Mouse (Mus musculus) neural tube, embryonic 11.5 days (tissue): ENCODE measurements around the gene Myo1d. TPM values are rescaled to one million over a fixed set of nuclear protein-coding genes. Genes with fewer than 3 reads are reported as not detected.
"Not testable (repeated sequence)": the region's sequence is repeated elsewhere in the genome, so short reads cannot be mapped to it uniquely, and the experiment has no call there.

ENCODE experiments used
- ATAC-seq: fragments of 200-750 bp; cut with Nextera tagmentation; 2 replicates; pipeline ENCODE4 v1.8.0; 2017; ENCODE audit warnings: moderate number of reproducible peaks, mild to moderate bottlenecking, moderate TSS enrichment, moderate library complexity; ENCODE audit not compliant: insufficient read depth, low FRiP score, low TSS enrichment
- DNase-seq: peaks from one replicate; pipeline ENCODE4 v3.0.0-alpha.2; 2015; ENCODE audit warnings: low spot score
- H3K27ac ChIP-seq: fragments of 300-500 bp; sonication (generic); 2 replicates; pipeline ENCODE4 v1.5.1; 2014; ENCODE audit warnings: low read depth, mild to moderate bottlenecking, low read length
- H3K27me3 ChIP-seq: fragments of 300-500 bp; sonication (generic); 2 replicates; pipeline ENCODE4 v1.6.1; 2014; ENCODE audit warnings: mild to moderate bottlenecking, low read length, mixed read lengths; ENCODE audit not compliant: control insufficient read depth, insufficient read depth
- H3K36me3 ChIP-seq: fragments of 300-500 bp; sonication (generic); 2 replicates; pipeline ENCODE4 v1.6.1; 2014; ENCODE audit warnings: mild to moderate bottlenecking, low read length, moderate library complexity, mixed read lengths; ENCODE audit not compliant: control insufficient read depth, insufficient read depth
- H3K4me1 ChIP-seq: fragments of 300-500 bp; sonication (generic); 2 replicates; pipeline ENCODE4 v1.6.1; 2014; ENCODE audit warnings: low read length, mixed read lengths; ENCODE audit not compliant: control insufficient read depth, insufficient read depth
- H3K4me2 ChIP-seq: fragments of 300-500 bp; sonication (generic); 2 replicates; pipeline ENCODE4 v1.6.1; 2014; ENCODE audit warnings: low read depth, mild to moderate bottlenecking, moderate library complexity
- H3K4me3 ChIP-seq: fragments of 300-500 bp; sonication (generic); 2 replicates; pipeline ENCODE4 v1.5.1; 2014; ENCODE audit warnings: low read depth, low read length
- H3K9ac ChIP-seq: fragments of 300-500 bp; sonication (generic); 2 replicates; pipeline ENCODE4 v1.6.1; 2014; ENCODE audit warnings: mild to moderate bottlenecking, low read length
- H3K9me3 ChIP-seq: fragments of 300-500 bp; sonication (generic); 2 replicates; pipeline ENCODE4 v1.6.1; 2016; ENCODE audit warnings: low read length; ENCODE audit not compliant: control insufficient read depth
- WGBS: fragments of 180-500 bp; shearing (Covaris S2); extraction: QIAGEN DNeasy Blood & Tissue Kit; methylation state at CpG from one replicate; pipeline ENCODE4 v1.1.7; 2014; 5-methylcytosine and 5-hydroxymethylcytosine counted together
- polyA plus RNA-seq: library from polyadenylated mRNA; unstranded; fragments of >200 nt; fragmentation: Nextera tagmentation; extraction: Ambion mirVana; gene quantifications from 2 replicates; pipeline ENCODE4 v1.2.1, GENCODE M21; 2014

Myo1d gene
- polyA plus RNA-seq, 1 experiment from 2014 or later: 2.8 TPM

GRCm38 (mm10) chr11:80475544-80475943, 304.3 kb downstream of the Myo1d start:
- no peak overlapping the region for H3K27ac ChIP-seq
- H3K36me3 ChIP-seq: no peaks in the 10 kb centered on the region; the same call in 1 of the 2 replicates
- WGBS: 83% methylated on average over 9 of the region's 9 CpGs
- no peak overlapping the region for H3K4me2 ChIP-seq
- no peak overlapping the region for H3K4me3 ChIP-seq
- no peak overlapping the region for H3K9ac ChIP-seq
- DNase-seq: no peak
- peaks cover 11% of the 10 kb centered on the region for H3K4me1 ChIP-seq
- no peaks in the 10 kb centered on the region for H3K9me3 ChIP-seq
- ATAC-seq: no peak
- peaks cover 7% of the 10 kb centered on the region; the same call in 1 of the 2 replicates for H3K27me3 ChIP-seq

GRCm38 (mm10) chr11:80474846-80475245, 305.0 kb downstream of the Myo1d start:
- H3K27ac ChIP-seq: no peak overlapping the region
- no peak overlapping the region for H3K4me3 ChIP-seq
- H3K9ac ChIP-seq: no peak overlapping the region
- WGBS: 96% methylated on average over 11 of the region's 11 CpGs
- peaks cover 4% of the 10 kb centered on the region for H3K36me3 ChIP-seq
- no peak overlapping the region for H3K4me2 ChIP-seq
- DNase-seq (no peak), ATAC-seq (no peak)
- peaks cover 7% of the 10 kb centered on the region; the same call in 1 of the 2 replicates for H3K27me3 ChIP-seq
- H3K4me1 ChIP-seq: peaks cover 11% of the 10 kb centered on the region
- no peaks in the 10 kb centered on the region for H3K9me3 ChIP-seq

- Histone ChIP-seq H3K9me3 (no peaks in the 10 kb centered on the region), H3K4me3 (no peak overlapping the region), H3K36me3 (peaks cover 5% of the 10 kb centered on the region), H3K4me1 (peaks cover 8% of the 10 kb centered on the region; the same call in 1 of the 2 replicates), H3K9ac (no peak overlapping the region), H3K27me3 (peaks cover 7% of the 10 kb centered on the region; the same call in 1 of the 2 replicates), H3K4me2 (no peak overlapping the region), H3K27ac (no peak overlapping the region)
- WGBS: 72% methylated on average over 2 of the region's 2 CpGs
- DNase-seq (peak; percentile 40), ATAC-seq (no peak)
These were observed 305.6 kb downstream of the Myo1d start for GRCm38 (mm10) chr11:80474175-80474691.

GRCm38 (mm10) chr11:80471836-80472605, 307.8 kb downstream of the Myo1d start:
- no peak for ATAC-seq
- Histone ChIP-seq H3K27me3 (no peaks in the 10 kb centered on the region), H3K4me3 (no peak overlapping the region), H3K4me2 (no peak overlapping the region), H3K9me3 (no peaks in the 10 kb centered on the region), H3K27ac (no peak overlapping the region), H3K4me1 (0 out of 2 replicates have a peak, but pooled peaks cover 2% of the 10 kb centered on the region), H3K9ac (no peak overlapping the region), H3K36me3 (peaks cover 5% of the 10 kb centered on the region)
- no peak for DNase-seq
- WGBS: 83% methylated on average over 16 of the region's 16 CpGs

GRCm38 (mm10) chr11:80463605-80464130, 316.2 kb downstream of the Myo1d start:
- H3K4me1 ChIP-seq, H3K27ac ChIP-seq, H3K9ac ChIP-seq, DNase-seq, H3K4me2 ChIP-seq, H3K27me3 ChIP-seq, H3K4me3 ChIP-seq, ATAC-seq, H3K9me3 ChIP-seq: not testable (repeated sequence)
- H3K36me3 ChIP-seq: peaks cover 18% of the 10 kb centered on the region
- 88% methylated on average over 4 of the region's 4 CpGs for WGBS

GRCm38 (mm10) chr11:80453198-80453597, 326.6 kb downstream of the Myo1d start:
- H3K27ac ChIP-seq: no peak overlapping the region
- H3K27me3 ChIP-seq: no peaks in the 10 kb centered on the region
- H3K9ac ChIP-seq: no peak overlapping the region
- no peak overlapping the region for H3K4me3 ChIP-seq
- 100% methylated on average over 1 of the region's 1 CpGs for WGBS
- H3K9me3 ChIP-seq: no peaks in the 10 kb centered on the region
- ATAC-seq (no peak), DNase-seq (no peak)
- H3K4me2 ChIP-seq: no peak overlapping the region
- H3K4me1 ChIP-seq: no peaks in the 10 kb centered on the region
- H3K36me3 ChIP-seq: peaks cover 2% of the 10 kb centered on the region

- H3K36me3 ChIP-seq: peaks cover 2% of the 10 kb centered on the region
- no peaks in the 10 kb centered on the region for H3K9me3 ChIP-seq
- H3K4me3 ChIP-seq: no peak overlapping the region
- H3K27ac ChIP-seq: no peak overlapping the region
- no peak overlapping the region for H3K4me2 ChIP-seq
- no peak for DNase-seq
- no peak overlapping the region for H3K9ac ChIP-seq
- ATAC-seq: no peak
- WGBS: 94% methylated on average over 3 of the region's 3 CpGs
- no peaks in the 10 kb centered on the region for H3K27me3 ChIP-seq
- no peaks in the 10 kb centered on the region for H3K4me1 ChIP-seq
These were observed 327.6 kb downstream of the Myo1d start for GRCm38 (mm10) chr11:80452242-80452641.

GRCm38 (mm10) chr11:80449859-80450258, 330.0 kb downstream of the Myo1d start:
- no peak overlapping the region for H3K4me2 ChIP-seq
- no peak overlapping the region for H3K9ac ChIP-seq
- no peak overlapping the region for H3K27ac ChIP-seq
- no peaks in the 10 kb centered on the region for H3K9me3 ChIP-seq
- H3K4me3 ChIP-seq: no peak overlapping the region
- H3K27me3 ChIP-seq: no peaks in the 10 kb centered on the region
- ATAC-seq (no peak), DNase-seq (no peak)
- H3K4me1 ChIP-seq: no peaks in the 10 kb centered on the region
- peaks cover 8% of the 10 kb centered on the region for H3K36me3 ChIP-seq
- WGBS: 91% methylated on average over 2 of the region's 2 CpGs

GRCm38 (mm10) chr11:80446916-80447315, 332.9 kb downstream of the Myo1d start:
- ATAC-seq (no peak), DNase-seq (no peak)
- no peak overlapping the region for H3K27ac ChIP-seq
- no peak overlapping the region for H3K4me2 ChIP-seq
- no peak overlapping the region for H3K4me3 ChIP-seq
- 90% methylated on average over 3 of the region's 3 CpGs for WGBS
- no peaks in the 10 kb centered on the region for H3K27me3 ChIP-seq
- H3K9me3 ChIP-seq: no peaks in the 10 kb centered on the region
- peaks cover 5% of the 10 kb centered on the region for H3K36me3 ChIP-seq
- no peaks in the 10 kb centered on the region for H3K4me1 ChIP-seq
- no peak overlapping the region for H3K9ac ChIP-seq
